Mouse (Mus musculus) neural tube, embryonic 11.5 days (tissue): ENCODE measurements around the gene Fam243. TPM values are rescaled to one million over a fixed set of nuclear protein-coding genes. Genes with fewer than 3 reads are reported as not detected.

Experiments
- ATAC-seq: fragments of 200-750 bp; cut with Nextera tagmentation; 2 replicates; pipeline ENCODE4 v1.8.0; 2017; ENCODE audit warnings: moderate number of reproducible peaks, mild to moderate bottlenecking, moderate TSS enrichment, moderate library complexity; ENCODE audit not compliant: insufficient read depth, low FRiP score, low TSS enrichment
- DNase-seq: peaks from one replicate; pipeline ENCODE4 v3.0.0-alpha.2; 2015; ENCODE audit warnings: low spot score
- H3K27ac ChIP-seq: fragments of 300-500 bp; sonication (generic); 2 replicates; pipeline ENCODE4 v1.5.1; 2014; ENCODE audit warnings: low read depth, mild to moderate bottlenecking, low read length
- H3K27me3 ChIP-seq: fragments of 300-500 bp; sonication (generic); 2 replicates; pipeline ENCODE4 v1.6.1; 2014; ENCODE audit warnings: mild to moderate bottlenecking, low read length, mixed read lengths; ENCODE audit not compliant: control insufficient read depth, insufficient read depth
- H3K36me3 ChIP-seq: fragments of 300-500 bp; sonication (generic); 2 replicates; pipeline ENCODE4 v1.6.1; 2014; ENCODE audit warnings: mild to moderate bottlenecking, low read length, moderate library complexity, mixed read lengths; ENCODE audit not compliant: control insufficient read depth, insufficient read depth
- H3K4me1 ChIP-seq: fragments of 300-500 bp; sonication (generic); 2 replicates; pipeline ENCODE4 v1.6.1; 2014; ENCODE audit warnings: low read length, mixed read lengths; ENCODE audit not compliant: control insufficient read depth, insufficient read depth
- H3K4me2 ChIP-seq: fragments of 300-500 bp; sonication (generic); 2 replicates; pipeline ENCODE4 v1.6.1; 2014; ENCODE audit warnings: low read depth, mild to moderate bottlenecking, moderate library complexity
- H3K4me3 ChIP-seq: fragments of 300-500 bp; sonication (generic); 2 replicates; pipeline ENCODE4 v1.5.1; 2014; ENCODE audit warnings: low read depth, low read length
- H3K9ac ChIP-seq: fragments of 300-500 bp; sonication (generic); 2 replicates; pipeline ENCODE4 v1.6.1; 2014; ENCODE audit warnings: mild to moderate bottlenecking, low read length
- H3K9me3 ChIP-seq: fragments of 300-500 bp; sonication (generic); 2 replicates; pipeline ENCODE4 v1.6.1; 2016; ENCODE audit warnings: low read length; ENCODE audit not compliant: control insufficient read depth
- WGBS: fragments of 180-500 bp; shearing (Covaris S2); extraction: QIAGEN DNeasy Blood & Tissue Kit; methylation state at CpG from one replicate; pipeline ENCODE4 v1.1.7; 2014; 5-methylcytosine and 5-hydroxymethylcytosine counted together
- polyA plus RNA-seq: library from polyadenylated mRNA; unstranded; fragments of >200 nt; fragmentation: Nextera tagmentation; extraction: Ambion mirVana; gene quantifications from 2 replicates; pipeline ENCODE4 v1.2.1, GENCODE M21; 2014

Fam243 gene
- polyA plus RNA-seq, 1 experiment from 2014 or later = not detected

DNA sequence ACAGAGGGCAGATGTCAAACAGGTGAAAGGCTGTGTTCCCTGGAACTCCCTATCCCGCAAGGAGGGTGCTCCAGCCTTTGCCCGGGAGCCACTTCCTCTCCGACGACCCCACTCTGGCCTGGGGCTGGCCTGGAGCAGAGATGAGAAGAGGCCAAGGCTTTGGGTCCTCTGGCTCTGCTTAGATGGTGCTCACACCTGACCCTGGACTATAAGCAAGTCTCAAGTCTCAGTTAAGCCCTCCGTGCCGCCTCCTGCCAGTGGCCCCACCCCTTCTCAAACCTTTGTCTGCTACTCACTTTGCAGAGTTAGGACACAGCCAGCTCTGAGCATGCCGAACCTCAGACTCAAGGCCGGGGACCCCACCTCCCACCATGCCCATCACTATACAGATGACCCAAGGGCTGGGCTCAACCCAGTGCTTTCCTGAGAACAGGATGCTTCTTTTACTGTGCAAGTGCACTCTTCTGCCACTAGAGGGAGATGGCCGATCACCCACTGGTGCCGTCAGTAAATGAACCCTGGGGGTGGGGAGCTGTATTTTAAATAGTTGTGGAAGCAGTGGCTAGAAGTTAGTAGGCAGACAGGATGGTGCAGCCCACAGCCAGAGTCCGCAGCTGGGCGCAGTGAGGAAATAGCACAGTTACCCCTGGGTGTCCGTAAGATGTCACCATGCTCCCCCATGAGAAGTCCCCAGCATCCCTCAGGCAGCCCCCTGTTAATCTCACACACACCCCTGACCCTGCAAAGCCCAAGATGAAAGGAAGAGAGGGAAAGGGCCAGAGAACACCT is 7.1 kb downstream of the Fam243 start:
- H3K4me1 ChIP-seq = no peaks in the 10 kb centered on the region
- H3K4me2 ChIP-seq = no peak overlapping the region
- peak; percentile 73 for ATAC-seq
- H3K36me3 ChIP-seq = peaks cover 9% of the 10 kb centered on the region
- no peaks in the 10 kb centered on the region for H3K9me3 ChIP-seq
- no peaks in the 10 kb centered on the region for H3K27me3 ChIP-seq
- 49% methylated on average over 13 of the region's 13 CpGs for WGBS
- H3K4me3 ChIP-seq = no peak overlapping the region
- no peak overlapping the region for H3K27ac ChIP-seq
- no peak overlapping the region for H3K9ac ChIP-seq
- DNase-seq = peak; percentile 59

DNA sequence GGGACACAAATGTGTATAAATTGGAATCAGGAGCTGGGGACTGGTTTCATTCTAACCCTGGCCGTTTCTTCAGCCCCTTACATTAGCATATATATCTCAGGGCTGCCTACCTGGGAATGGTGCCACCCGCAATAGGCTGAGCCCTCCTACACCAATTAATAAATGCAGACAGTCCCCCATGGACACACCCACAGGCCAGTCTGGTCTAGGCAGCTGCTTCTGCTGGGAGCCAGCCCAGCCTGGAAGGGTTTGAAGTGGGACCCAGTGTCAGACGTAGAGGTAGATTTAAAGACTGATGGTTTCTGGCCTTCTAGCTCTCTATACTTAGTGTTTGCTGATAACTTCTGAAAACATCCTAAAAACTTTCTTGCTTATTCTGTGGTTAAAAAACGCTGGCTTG is 12.1 kb downstream of the Fam243 start:
- Histone ChIP-seq H3K27ac (no peak overlapping the region), H3K36me3 (peaks cover 9% of the 10 kb centered on the region), H3K4me2 (no peak overlapping the region), H3K9ac (no peak overlapping the region), H3K27me3 (no peaks in the 10 kb centered on the region), H3K4me1 (no peaks in the 10 kb centered on the region), H3K4me3 (no peak overlapping the region), H3K9me3 (no peaks in the 10 kb centered on the region)
- ATAC-seq (no peak), DNase-seq (no peak)
- 60% methylated on average over 4 of the region's 4 CpGs for WGBS

DNA sequence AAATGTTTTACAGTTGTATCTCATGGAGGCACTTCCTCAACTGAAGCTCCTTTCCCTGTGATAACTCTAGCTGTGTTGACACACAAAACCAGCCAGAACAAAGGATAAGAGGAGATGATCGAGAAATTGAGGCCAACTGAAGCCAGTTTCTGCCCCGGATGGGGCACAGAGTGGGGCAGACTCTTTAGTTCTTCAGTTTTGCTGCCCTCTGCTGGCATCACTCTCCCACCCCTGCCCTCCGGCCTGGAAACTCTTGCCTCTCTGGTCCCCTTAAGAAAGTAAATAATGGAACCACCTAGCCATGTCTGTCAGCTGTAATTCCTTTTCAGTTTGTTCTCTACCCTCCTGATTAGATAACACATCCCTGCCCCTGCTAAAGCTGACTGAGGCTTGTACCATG is 13.3 kb downstream of the Fam243 start:
- ATAC-seq = no peak
- H3K4me3 ChIP-seq = no peak overlapping the region
- no peaks in the 10 kb centered on the region for H3K27me3 ChIP-seq
- H3K9me3 ChIP-seq = no peaks in the 10 kb centered on the region
- H3K27ac ChIP-seq = no peak overlapping the region
- peaks cover 9% of the 10 kb centered on the region for H3K36me3 ChIP-seq
- WGBS = 75% methylated on average over 3 of the region's 3 CpGs
- no peak for DNase-seq
- H3K4me2 ChIP-seq = no peak overlapping the region
- H3K4me1 ChIP-seq = no peaks in the 10 kb centered on the region
- H3K9ac ChIP-seq = no peak overlapping the region

DNA sequence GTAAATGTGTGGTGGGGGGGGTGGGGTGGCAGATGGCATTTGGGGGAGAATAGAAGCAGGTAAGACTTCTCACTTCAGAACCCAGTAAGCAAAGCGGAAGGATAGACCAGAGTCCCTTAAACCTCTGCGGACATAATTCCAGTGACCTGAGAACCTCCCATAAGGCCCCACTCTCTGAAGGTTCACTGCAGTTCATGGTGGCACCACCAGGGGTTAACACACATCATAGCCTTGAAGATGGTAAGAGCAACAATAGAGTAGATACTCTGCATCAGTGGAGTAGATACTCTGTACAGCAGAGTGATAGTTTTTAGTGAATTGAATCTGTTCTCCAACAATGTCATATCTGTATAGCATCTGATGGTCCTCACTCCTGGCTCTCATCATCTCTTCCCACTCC is 15.7 kb downstream of the Fam243 start:
- no peak overlapping the region for H3K27ac ChIP-seq
- no peak overlapping the region for H3K4me2 ChIP-seq
- H3K4me1 ChIP-seq = peaks cover 11% of the 10 kb centered on the region
- ATAC-seq = no peak
- H3K9me3 ChIP-seq = no peaks in the 10 kb centered on the region
- H3K9ac ChIP-seq = no peak overlapping the region
- H3K4me3 ChIP-seq = no peak overlapping the region
- H3K36me3 ChIP-seq = no peaks in the 10 kb centered on the region; the same call in none of the 2 replicates
- WGBS = 91% methylated on average over 2 of the region's 2 CpGs
- H3K27me3 ChIP-seq = no peaks in the 10 kb centered on the region
- no peak for DNase-seq

DNA sequence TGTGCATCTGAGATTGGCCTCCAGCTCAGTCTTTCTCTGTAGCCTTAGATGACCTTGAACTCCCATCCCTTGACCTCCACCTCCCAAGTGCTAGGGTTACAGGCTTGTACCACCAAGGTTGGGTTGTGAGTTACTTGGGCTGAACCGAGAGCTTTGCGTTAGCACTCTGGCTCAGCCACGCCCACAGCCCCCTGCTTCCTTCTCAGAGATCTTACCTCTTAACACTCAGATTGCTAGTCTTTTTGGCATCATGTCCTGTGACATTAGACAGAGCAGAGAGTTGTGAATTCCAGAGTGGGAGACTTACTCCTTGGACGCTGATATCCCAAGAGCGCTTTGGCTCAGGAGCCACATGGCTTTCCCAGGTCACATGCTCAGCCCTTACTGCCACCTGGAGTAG is 18.7 kb downstream of the Fam243 start:
- no peak for DNase-seq
- Histone ChIP-seq H3K27me3 (no peaks in the 10 kb centered on the region), H3K9me3 (no peaks in the 10 kb centered on the region), H3K36me3 (no peaks in the 10 kb centered on the region; the same call in none of the 2 replicates), H3K4me2 (peak overlapping the region; percentile 56; the same call in 1 of the 2 replicates), H3K27ac (no peak overlapping the region), H3K9ac (no peak overlapping the region), H3K4me1 (peaks cover 11% of the 10 kb centered on the region), H3K4me3 (no peak overlapping the region)
- WGBS = 73% methylated on average over 5 of the region's 5 CpGs
- no peak for ATAC-seq

DNA sequence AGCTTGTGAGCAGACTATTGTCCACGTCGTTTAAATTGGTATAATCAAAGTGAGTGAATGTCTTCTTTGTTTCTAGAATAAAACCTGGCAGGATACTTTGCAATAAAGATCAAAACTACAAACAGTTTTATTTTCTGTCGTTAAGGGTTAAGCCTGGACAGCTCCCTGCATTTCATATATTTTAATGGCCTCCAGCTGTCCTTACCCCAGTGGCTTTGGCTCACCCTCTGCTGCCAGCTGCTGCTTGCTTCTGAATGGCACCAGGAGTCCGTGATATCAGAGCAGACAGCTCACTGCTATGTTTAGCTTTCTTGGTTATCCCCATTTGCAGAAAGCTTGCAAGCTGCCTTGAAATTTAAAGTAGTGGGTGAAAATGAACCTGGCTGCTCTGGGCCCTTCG is 19.3 kb downstream of the Fam243 start:
- no peak overlapping the region for H3K27ac ChIP-seq
- DNase-seq (no peak), ATAC-seq (no peak)
- H3K4me1 ChIP-seq = peaks cover 11% of the 10 kb centered on the region
- H3K9ac ChIP-seq = peak overlapping the region; percentile 83
- H3K36me3 ChIP-seq = no peaks in the 10 kb centered on the region; the same call in none of the 2 replicates
- H3K9me3 ChIP-seq = no peaks in the 10 kb centered on the region
- no peaks in the 10 kb centered on the region for H3K27me3 ChIP-seq
- H3K4me3 ChIP-seq = peak overlapping the region; percentile 65
- H3K4me2 ChIP-seq = peak overlapping the region; percentile 56
- 35% methylated on average over 5 of the region's 5 CpGs for WGBS

DNA sequence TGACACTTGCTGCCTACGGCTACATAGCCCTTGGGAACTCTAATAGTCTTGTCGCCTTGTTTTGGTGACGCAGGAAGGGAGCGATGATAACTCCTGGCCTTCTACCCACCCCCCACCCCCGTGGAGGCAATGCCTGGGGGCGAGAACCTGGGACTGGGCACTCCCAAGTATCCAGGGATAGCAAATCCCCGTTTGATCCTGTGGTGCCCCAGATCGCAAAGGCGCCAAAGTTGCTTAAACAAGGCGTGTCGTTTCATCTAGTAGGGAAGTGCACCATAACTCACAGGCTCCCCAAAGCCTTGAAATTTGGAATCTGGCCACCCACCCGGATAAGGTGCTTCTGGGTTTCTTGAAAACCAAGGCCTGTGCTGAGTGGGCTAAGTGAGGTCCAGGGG is 19.8 kb downstream of the Fam243 start:
- H3K9me3 ChIP-seq = no peaks in the 10 kb centered on the region
- H3K9ac ChIP-seq = peak overlapping the region; percentile 83
- H3K27me3 ChIP-seq = no peaks in the 10 kb centered on the region
- DNase-seq (no peak), ATAC-seq (peak; percentile 60)
- H3K27ac ChIP-seq = no peak overlapping the region
- H3K36me3 ChIP-seq = no peaks in the 10 kb centered on the region; the same call in none of the 2 replicates
- peak overlapping the region; percentile 56 for H3K4me2 ChIP-seq
- H3K4me3 ChIP-seq = peak overlapping the region; percentile 65
- under 1% methylated on average over 12 of the region's 12 CpGs for WGBS
- peaks cover 11% of the 10 kb centered on the region for H3K4me1 ChIP-seq

DNA sequence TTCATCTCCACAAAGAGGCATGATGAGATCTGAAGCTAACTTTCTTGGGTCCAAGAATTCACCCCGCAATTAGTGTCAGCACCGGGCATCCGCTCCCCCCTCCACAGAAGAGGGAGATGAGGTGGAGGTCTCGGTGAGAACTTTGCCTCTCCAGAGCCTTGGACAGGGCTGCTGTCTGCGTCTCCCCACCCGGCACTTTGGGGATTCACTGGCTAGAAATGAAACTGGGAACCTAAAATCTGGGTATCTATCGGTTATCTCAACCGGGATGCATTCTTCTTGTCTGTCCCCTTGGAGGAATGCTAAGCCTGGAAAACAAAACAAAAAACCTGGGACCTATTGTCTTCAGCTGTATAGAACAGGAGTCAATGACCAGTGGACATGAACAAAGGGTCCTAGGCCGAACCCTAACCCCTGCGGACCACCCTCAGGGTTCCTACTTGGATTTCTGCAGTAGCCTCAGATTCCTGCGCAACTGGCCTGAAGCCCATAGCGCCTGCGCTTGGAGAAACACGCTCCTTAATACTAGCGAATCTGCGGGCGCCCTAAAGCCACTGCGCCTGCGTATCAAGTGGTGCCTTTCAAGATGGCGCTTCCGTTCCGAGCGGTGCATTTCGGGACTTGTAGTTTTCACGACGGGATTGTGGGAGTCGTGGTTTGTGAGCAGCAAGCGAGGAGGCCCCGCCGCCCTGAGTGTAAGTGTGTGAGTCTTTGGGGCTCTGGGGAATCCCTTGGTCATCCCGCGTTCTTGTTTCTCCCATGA is 20.4 kb downstream of the Fam243 start, which contains the start of gene Smim11:
Gene Smim11 (plus strand): TSS at position 638 of the 763 bp plus-strand sequence.
- Histone ChIP-seq H3K9me3 (no peaks in the 10 kb centered on the region), H3K4me3 (peak within 1 kb of the TSS; percentile 65), H3K4me1 (peaks cover 11% of the 10 kb centered on the region), H3K27me3 (no peaks in the 10 kb centered on the region), H3K36me3 (no peaks in the 10 kb centered on the region; the same call in 1 of the 2 replicates), H3K9ac (peak within 1 kb of the TSS; percentile 83), H3K4me2 (peak within 1 kb of the TSS; percentile 56), H3K27ac (peak within 1 kb of the TSS; percentile 9; the same call in 1 of the 2 replicates)
- ATAC-seq = peak; percentile 89
- 13% methylated on average over 32 of the region's 32 CpGs for WGBS
- DNase-seq = peak; percentile 97
